Mouse (Mus musculus) megakaryocyte, embryonic 14.5 days (primary cell): Measurements from ENCODE around the gene Lat.

Source experiments
- FLI1 ChIP-seq: IDR thresholded peaks from 2 replicates; pipeline ENCODE4 v1.6.1; 2012; ENCODE audit warnings: low read length, inconsistent platforms, mixed read lengths
- GATA1 ChIP-seq: IDR thresholded peaks from 3 replicates; pipeline ENCODE4 v1.6.1; 2012; ENCODE audit warnings: mixed read lengths, low read length, inconsistent platforms, borderline replicate concordance

DNA sequence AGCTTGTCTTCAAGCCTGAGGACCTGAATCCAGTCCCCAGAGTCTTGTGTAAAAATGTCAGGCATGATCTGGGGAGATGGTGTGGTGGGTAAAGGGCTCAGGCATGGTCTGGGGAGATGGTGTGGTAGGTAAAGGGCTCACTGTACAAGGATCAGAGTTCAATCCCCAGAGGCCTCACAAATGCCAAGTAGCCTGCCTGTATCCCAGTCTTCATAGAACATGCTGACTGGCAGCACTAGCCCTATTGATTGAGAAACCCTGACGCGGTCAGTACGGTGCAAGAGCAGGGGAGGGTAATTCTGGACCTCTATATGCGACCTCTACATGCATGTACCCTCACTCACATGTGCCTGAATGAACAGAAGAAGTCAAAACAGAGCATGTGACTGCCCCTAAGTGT, 48.2 kb upstream of the Lat start:
- TF ChIP-seq FLI1 (no peak), GATA1 (no peak)
